Mouse (Mus musculus): Measurements from ENCODE around the gene Apobr. TPM values are rescaled to one million over a fixed set of nuclear protein-coding genes. Genes with fewer than 3 reads are reported as not detected.

The Apobr gene
- polyA plus RNA-seq, 1 experiment from 2014 or later, result 1.8 TPM

Small RNA genes lying within 50 kb of the gene (microRNA-seq; reads per million reads assigned to microRNA genes)
- gene Mir7059 (ENCODE audit: borderline number of aligned reads), result 1.2 reads per million

Other genes with a start within 250 kb of the Apobr start
- gene Lat, start 215.4 kb upstream of the Apobr start, polyA plus RNA-seq (2014; fragmentation: Nextera tagmentation; extraction: Ambion mirVana), result 2.3 TPM in 2 replicates
- gene Spns1, start 207.5 kb upstream of the Apobr start, polyA plus RNA-seq (2014; fragmentation: Nextera tagmentation; extraction: Ambion mirVana), result 40.4 and 43.8 TPM in 2 replicates
- gene Nfatc2ip, start 188.2 kb upstream of the Apobr start, polyA plus RNA-seq (2014; fragmentation: Nextera tagmentation; extraction: Ambion mirVana), result 2.5 and 2.6 TPM in 2 replicates
- gene Cd19, start 170.1 kb upstream of the Apobr start, polyA plus RNA-seq (2014; fragmentation: Nextera tagmentation; extraction: Ambion mirVana), result 0.19 and 0.28 TPM in 2 replicates
- 26.4 and 28.9 TPM in 2 replicates for gene Rabep2, start 156.2 kb upstream of the Apobr start, polyA plus RNA-seq (2014; fragmentation: Nextera tagmentation; extraction: Ambion mirVana)
- gene Atp2a1, start 121.8 kb upstream of the Apobr start, polyA plus RNA-seq (2014; fragmentation: Nextera tagmentation; extraction: Ambion mirVana), result 235 and 334 TPM in 2 replicates
- gene Sh2b1, start 109.5 kb upstream of the Apobr start, polyA plus RNA-seq (2014; fragmentation: Nextera tagmentation; extraction: Ambion mirVana), result 44.3 and 46.3 TPM in 2 replicates
- 127 and 130 TPM in 2 replicates for gene Tufm, start 97.6 kb upstream of the Apobr start, polyA plus RNA-seq (2014; fragmentation: Nextera tagmentation; extraction: Ambion mirVana)
- 49.8 and 54.8 TPM in 2 replicates for gene Atxn2l, start 81.5 kb upstream of the Apobr start, polyA plus RNA-seq (2014; fragmentation: Nextera tagmentation; extraction: Ambion mirVana)
- 158 and 167 TPM in 2 replicates for gene Eif3c, start 18.5 kb upstream of the Apobr start, polyA plus RNA-seq (2014; fragmentation: Nextera tagmentation; extraction: Ambion mirVana)
- 27.8 and 31.8 TPM in 2 replicates for gene Cln3, start 875 bp downstream of the Apobr start, polyA plus RNA-seq (2014; fragmentation: Nextera tagmentation; extraction: Ambion mirVana)
- gene Il27, start 10.0 kb downstream of the Apobr start, polyA plus RNA-seq (2014; fragmentation: Nextera tagmentation; extraction: Ambion mirVana), result not detected in 2 replicates
- 29.3 and 39.9 TPM in 2 replicates for gene Nupr1, start 45.9 kb downstream of the Apobr start, polyA plus RNA-seq (2014; fragmentation: Nextera tagmentation; extraction: Ambion mirVana)
- 40.8 and 45.4 TPM in 2 replicates for gene Sgf29, start 64.4 kb downstream of the Apobr start, polyA plus RNA-seq (2014; fragmentation: Nextera tagmentation; extraction: Ambion mirVana)
- 13.5 and 17.9 TPM in 2 replicates for gene Sult1a1, start 91.5 kb downstream of the Apobr start, polyA plus RNA-seq (2014; fragmentation: Nextera tagmentation; extraction: Ambion mirVana)
- 108 and 130 TPM in 2 replicates for gene Bola2, start 110.5 kb downstream of the Apobr start, polyA plus RNA-seq (2014; fragmentation: Nextera tagmentation; extraction: Ambion mirVana)
- 5.3 and 6.4 TPM in 2 replicates for gene Slx1b, start 110.8 kb downstream of the Apobr start, polyA plus RNA-seq (2014; fragmentation: Nextera tagmentation; extraction: Ambion mirVana)
- 44.9 and 45.2 TPM in 2 replicates for gene Coro1a, start 122.8 kb downstream of the Apobr start, polyA plus RNA-seq (2014; fragmentation: Nextera tagmentation; extraction: Ambion mirVana)
- gene Mapk3, start 174.7 kb downstream of the Apobr start, polyA plus RNA-seq (2014; fragmentation: Nextera tagmentation; extraction: Ambion mirVana), result 61.9 and 62.3 TPM in 2 replicates
- 2.1 and 5.1 TPM in 2 replicates for gene Gdpd3, start 181.4 kb downstream of the Apobr start, polyA plus RNA-seq (2014; fragmentation: Nextera tagmentation; extraction: Ambion mirVana)
- 117 and 123 TPM in 2 replicates for gene Ypel3, start 192.0 kb downstream of the Apobr start, polyA plus RNA-seq (2014; fragmentation: Nextera tagmentation; extraction: Ambion mirVana)
- 0.24 and 0.35 TPM in 2 replicates for gene Tbx6, start 196.5 kb downstream of the Apobr start, polyA plus RNA-seq (2014; fragmentation: Nextera tagmentation; extraction: Ambion mirVana)
- 214 and 256 TPM in 2 replicates for gene Ppp4c, start 207.6 kb downstream of the Apobr start, polyA plus RNA-seq (2014; fragmentation: Nextera tagmentation; extraction: Ambion mirVana)
- 1.1 and 1.9 TPM in 2 replicates for gene Fam57b, start 212.7 kb downstream of the Apobr start, polyA plus RNA-seq (2014; fragmentation: Nextera tagmentation; extraction: Ambion mirVana)
- not detected in 2 replicates for gene 4930451I11Rik, start 246.7 kb downstream of the Apobr start, polyA plus RNA-seq (2014; fragmentation: Nextera tagmentation; extraction: Ambion mirVana)